Mouse (Mus musculus) liver, adult 2 months (tissue): ENCODE data around the gene Uhrf2.

ENCODE experiments used
- CTCF ChIP-seq: fragments of 200-500 bp; IDR thresholded peaks from 2 replicates; pipeline ENCODE4 v1.5.1; 2011; ENCODE audit warnings: low read depth, low read length, control low read depth
- POLR2A ChIP-seq: fragments of 200-500 bp; IDR thresholded peaks from 2 replicates; pipeline ENCODE4 v1.6.1; 2011; ENCODE audit warnings: low read length, control low read depth; ENCODE audit not compliant: insufficient read depth; ENCODE audit errors: extremely low read depth

- TF ChIP-seq POLR2A: no peak
- TF ChIP-seq CTCF: no peak
Observed at GRCm38 (mm10) chr19:30000406-30001365, 29.6 kb upstream of the Uhrf2 start.
